Mouse (Mus musculus): Measurements from ENCODE around the gene Wdr49. TPM values are rescaled to one million over a fixed set of nuclear protein-coding genes. Genes with fewer than 3 reads are reported as not detected.

Wdr49 gene
- total and polyA plus RNA-seq, 2 experiments from 2014 or later: 0.36 to 0.95 TPM

GRCm38 (mm10) chr3:75381776-75382175 is 100.2 kb downstream of the Wdr49 start:
- Histone ChIP-seq H3K4me3 (ENCODE audit: low read depth, low read length) (no peak overlapping the region), H3K36me3 (ENCODE audit: insufficient read depth) (no peaks in the 10 kb centered on the region), H3K4me1 (ENCODE audit: insufficient read depth) (no peaks in the 10 kb centered on the region), H3K4me2 (ENCODE audit: low read depth) (no peak overlapping the region), H3K27ac (ENCODE audit: low read depth, low read length) (no peak overlapping the region), H3K9me3 (ENCODE audit: low read length) (no peaks in the 10 kb centered on the region), H3K9ac (no peak overlapping the region), H3K27me3 (ENCODE audit: insufficient read depth, low read length) (no peaks in the 10 kb centered on the region)
- 34% methylated on average over 2 of the region's 2 CpGs for WGBS
- TF ChIP-seq CTCF (IDR thresholded peaks at IDR 0.05; ENCODE audit: low read depth): no peak
- ATAC-seq (peak; percentile 70), DNase-seq (no peak)

GRCm38 (mm10) chr3:75353972-75354371 is 128.0 kb downstream of the Wdr49 start:
- Histone ChIP-seq H3K4me2 (ENCODE audit: low read depth) (no peak overlapping the region), H3K27ac (ENCODE audit: low read depth, low read length) (no peak overlapping the region), H3K9me3 (ENCODE audit: low read length) (no peaks in the 10 kb centered on the region), H3K4me3 (ENCODE audit: low read depth, low read length) (no peak overlapping the region), H3K9ac (no peak overlapping the region), H3K4me1 (ENCODE audit: insufficient read depth) (no peaks in the 10 kb centered on the region), H3K27me3 (ENCODE audit: insufficient read depth, low read length) (no peaks in the 10 kb centered on the region), H3K36me3 (ENCODE audit: insufficient read depth) (no peaks in the 10 kb centered on the region)
- no peak for TF ChIP-seq CTCF (IDR thresholded peaks at IDR 0.05; ENCODE audit: low read depth)
- DNase-seq (no peak), ATAC-seq (peak; percentile 55; the same call in 1 of the 2 replicates)

GRCm38 (mm10) chr3:75337196-75337595 is 144.8 kb downstream of the Wdr49 start:
- no peaks in the 10 kb centered on the region for H3K4me1 ChIP-seq (ENCODE audit: insufficient read depth)
- no peak for DNase-seq
- H3K4me3 ChIP-seq (ENCODE audit: low read depth, low read length): no peak overlapping the region
- no peaks in the 10 kb centered on the region for H3K36me3 ChIP-seq (ENCODE audit: insufficient read depth)
- no peak overlapping the region for H3K4me2 ChIP-seq (ENCODE audit: low read depth)
- no peak for TF ChIP-seq CTCF (IDR thresholded peaks at IDR 0.05; ENCODE audit: low read depth)
- H3K9me3 ChIP-seq (ENCODE audit: low read length): no peaks in the 10 kb centered on the region
- ATAC-seq: no peak
- no peak overlapping the region for H3K9ac ChIP-seq
- H3K27ac ChIP-seq (ENCODE audit: low read depth, low read length): no peak overlapping the region
- no peaks in the 10 kb centered on the region for H3K27me3 ChIP-seq (ENCODE audit: insufficient read depth, low read length)

- no peaks in the 10 kb centered on the region for H3K4me1 ChIP-seq (ENCODE audit: insufficient read depth)
- DNase-seq: no peak
- H3K4me2 ChIP-seq (ENCODE audit: low read depth): no peak overlapping the region
- no peak for TF ChIP-seq CTCF (IDR thresholded peaks at IDR 0.05; ENCODE audit: low read depth)
- 80% methylated on average over 4 of the region's 4 CpGs for WGBS
- no peak overlapping the region for H3K27ac ChIP-seq (ENCODE audit: low read depth, low read length)
- H3K9ac ChIP-seq: no peak overlapping the region
- H3K9me3 ChIP-seq (ENCODE audit: low read length): no peaks in the 10 kb centered on the region
- ATAC-seq: no peak
- H3K4me3 ChIP-seq (ENCODE audit: low read depth, low read length): no peak overlapping the region
- no peaks in the 10 kb centered on the region for H3K27me3 ChIP-seq (ENCODE audit: insufficient read depth, low read length)
- no peaks in the 10 kb centered on the region for H3K36me3 ChIP-seq (ENCODE audit: insufficient read depth)
These were observed 161.0 kb downstream of the Wdr49 start for GRCm38 (mm10) chr3:75320999-75321398.

- Histone ChIP-seq H3K4me2 (ENCODE audit: low read depth) (no peak overlapping the region), H3K27ac (ENCODE audit: low read depth, low read length) (no peak overlapping the region), H3K4me1 (ENCODE audit: insufficient read depth) (no peaks in the 10 kb centered on the region), H3K9me3 (ENCODE audit: low read length) (no peaks in the 10 kb centered on the region), H3K36me3 (ENCODE audit: insufficient read depth) (no peaks in the 10 kb centered on the region), H3K9ac (no peak overlapping the region), H3K27me3 (ENCODE audit: insufficient read depth, low read length) (no peaks in the 10 kb centered on the region), H3K4me3 (ENCODE audit: low read depth, low read length) (no peak overlapping the region)
- WGBS: 82% methylated on average over 4 of the region's 4 CpGs
- TF ChIP-seq CTCF (IDR thresholded peaks at IDR 0.05; ENCODE audit: low read depth): no peak
- DNase-seq (no peak), ATAC-seq (no peak)
These were observed 173.1 kb downstream of the Wdr49 start for GRCm38 (mm10) chr3:75308861-75309260.

GRCm38 (mm10) chr3:75308228-75308627 is 173.7 kb downstream of the Wdr49 start:
- H3K36me3 ChIP-seq (ENCODE audit: insufficient read depth): no peaks in the 10 kb centered on the region
- TF ChIP-seq CTCF (IDR thresholded peaks at IDR 0.05; ENCODE audit: low read depth): no peak
- ATAC-seq: no peak
- H3K9me3 ChIP-seq (ENCODE audit: low read length): no peaks in the 10 kb centered on the region
- no peak overlapping the region for H3K9ac ChIP-seq
- H3K4me3 ChIP-seq (ENCODE audit: low read depth, low read length): no peak overlapping the region
- H3K4me2 ChIP-seq (ENCODE audit: low read depth): no peak overlapping the region
- H3K27me3 ChIP-seq (ENCODE audit: insufficient read depth, low read length): no peaks in the 10 kb centered on the region
- no peak for DNase-seq
- 89% methylated on average over 3 of the region's 3 CpGs for WGBS
- no peak overlapping the region for H3K27ac ChIP-seq (ENCODE audit: low read depth, low read length)
- H3K4me1 ChIP-seq (ENCODE audit: insufficient read depth): no peaks in the 10 kb centered on the region

- no peaks in the 10 kb centered on the region for H3K9me3 ChIP-seq (ENCODE audit: low read length)
- H3K9ac ChIP-seq: no peak overlapping the region
- H3K4me1 ChIP-seq (ENCODE audit: insufficient read depth): no peaks in the 10 kb centered on the region
- H3K4me3 ChIP-seq (ENCODE audit: low read depth, low read length): no peak overlapping the region
- TF ChIP-seq CTCF (IDR thresholded peaks at IDR 0.05; ENCODE audit: low read depth): no peak
- ATAC-seq: no peak
- H3K4me2 ChIP-seq (ENCODE audit: low read depth): no peak overlapping the region
- DNase-seq: no peak
- H3K27me3 ChIP-seq (ENCODE audit: insufficient read depth, low read length): no peaks in the 10 kb centered on the region
- H3K36me3 ChIP-seq (ENCODE audit: insufficient read depth): no peaks in the 10 kb centered on the region
- no peak overlapping the region for H3K27ac ChIP-seq (ENCODE audit: low read depth, low read length)
- WGBS: 91% methylated on average over 3 of the region's 3 CpGs
These were observed 176.4 kb downstream of the Wdr49 start for GRCm38 (mm10) chr3:75305584-75305983.

GRCm38 (mm10) chr3:75304621-75305020 is 177.3 kb downstream of the Wdr49 start:
- Histone ChIP-seq H3K27me3 (ENCODE audit: insufficient read depth, low read length) (no peaks in the 10 kb centered on the region), H3K4me1 (ENCODE audit: insufficient read depth) (no peaks in the 10 kb centered on the region), H3K4me3 (ENCODE audit: low read depth, low read length) (no peak overlapping the region), H3K36me3 (ENCODE audit: insufficient read depth) (no peaks in the 10 kb centered on the region), H3K9ac (no peak overlapping the region), H3K9me3 (ENCODE audit: low read length) (no peaks in the 10 kb centered on the region), H3K4me2 (ENCODE audit: low read depth) (no peak overlapping the region), H3K27ac (ENCODE audit: low read depth, low read length) (no peak overlapping the region)
- ATAC-seq: no peak
- DNase-seq: no peak
- no peak for TF ChIP-seq CTCF (IDR thresholded peaks at IDR 0.05; ENCODE audit: low read depth)
- 95% methylated on average over 5 of the region's 5 CpGs for WGBS

Measured in forebrain, postnatal 0 days (tissue).